Mouse (Mus musculus) cerebellum, adult 8-10 months (tissue): ENCODE measurements around the gene Fshr.
"Not testable (repeated sequence)": the region's sequence is repeated elsewhere in the genome, so short reads cannot be mapped to it uniquely, and the experiment has no call there.

Experiments
- DNase-seq: peaks from one replicate; pipeline ENCODE4 v3.0.0; 2022

Gene Fshr

DNA sequence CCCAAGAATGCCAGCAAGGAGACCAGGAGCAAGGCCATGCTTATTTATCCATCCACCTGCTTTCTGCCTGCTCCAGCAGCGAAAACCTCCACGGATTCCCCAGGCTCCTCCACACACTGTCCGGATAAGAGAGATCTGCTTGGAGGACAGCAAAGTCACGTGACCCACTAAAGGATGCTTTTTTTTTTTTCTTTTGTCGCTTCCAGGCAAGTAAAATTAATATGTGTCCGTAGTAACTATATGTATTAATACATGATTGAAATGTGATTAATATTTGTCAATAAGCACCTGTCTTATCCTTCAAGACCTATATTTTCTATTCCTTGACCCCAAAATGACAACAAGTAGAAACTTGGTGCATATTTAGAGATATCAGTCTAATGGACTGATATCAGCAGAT, at the start of gene Fshr:
Fshr (minus strand) TSS at position 101 of the 400 bp plus-strand sequence.
- no peak for DNase-seq

DNA sequence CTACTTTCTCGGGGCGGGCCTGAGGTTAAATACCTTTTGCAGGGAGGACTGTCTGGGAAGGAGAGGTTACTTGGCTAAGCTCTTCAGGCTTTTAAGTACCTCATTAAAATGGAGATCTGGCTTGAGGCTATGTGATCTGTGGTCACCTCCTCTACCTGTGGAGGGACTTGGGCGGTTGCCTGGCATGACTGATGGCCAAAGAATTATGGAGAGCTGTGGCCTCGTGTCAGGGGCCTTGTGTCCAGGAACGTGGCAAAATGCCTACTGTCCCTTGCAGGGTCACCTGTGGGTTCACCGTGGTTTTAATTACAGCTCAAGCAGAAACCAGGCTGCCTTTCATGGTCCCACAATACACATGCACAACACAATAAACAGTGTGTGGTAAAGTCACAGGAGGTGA, 1.7 kb upstream of the Fshr start:
- no peak for DNase-seq

DNA sequence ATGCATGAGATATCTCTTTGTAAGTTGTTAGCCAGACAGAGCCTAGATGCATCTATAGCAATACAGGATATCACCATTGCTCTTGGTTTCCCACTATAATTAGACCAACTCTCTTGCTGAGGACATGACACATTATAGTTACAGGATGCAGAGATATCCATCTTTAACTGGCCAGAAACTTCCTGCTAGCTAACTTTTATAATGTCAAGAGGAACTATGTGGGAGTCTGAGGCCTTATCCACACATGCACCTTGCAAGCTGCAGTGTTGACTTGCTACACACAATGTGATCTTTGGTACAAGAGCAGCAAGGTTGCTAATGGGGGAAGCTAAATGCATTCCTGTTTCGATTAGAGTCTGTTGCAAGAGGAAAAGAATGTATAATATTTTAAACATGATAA, 26.9 kb downstream of the Fshr start:
- no peak for DNase-seq

DNA sequence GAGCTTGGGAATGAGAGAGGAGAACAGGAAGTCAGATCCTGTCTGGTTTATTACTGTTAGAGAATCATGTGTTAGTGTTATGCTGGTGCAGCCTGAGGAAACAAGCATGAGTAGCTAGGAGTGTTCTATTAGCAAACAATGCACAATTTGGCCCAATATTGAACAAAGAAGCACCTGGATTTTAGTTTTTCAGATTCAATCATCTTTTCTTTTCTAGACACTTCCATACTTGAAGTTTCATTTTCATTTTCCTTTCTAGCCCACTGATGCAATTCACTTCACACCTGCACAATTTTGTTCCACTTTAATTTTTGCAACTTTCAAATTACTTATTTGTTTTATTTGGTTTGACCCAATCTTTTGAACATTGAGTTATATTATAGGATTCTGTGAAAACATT, 35.7 kb downstream of the Fshr start:
- no peak for DNase-seq

DNA sequence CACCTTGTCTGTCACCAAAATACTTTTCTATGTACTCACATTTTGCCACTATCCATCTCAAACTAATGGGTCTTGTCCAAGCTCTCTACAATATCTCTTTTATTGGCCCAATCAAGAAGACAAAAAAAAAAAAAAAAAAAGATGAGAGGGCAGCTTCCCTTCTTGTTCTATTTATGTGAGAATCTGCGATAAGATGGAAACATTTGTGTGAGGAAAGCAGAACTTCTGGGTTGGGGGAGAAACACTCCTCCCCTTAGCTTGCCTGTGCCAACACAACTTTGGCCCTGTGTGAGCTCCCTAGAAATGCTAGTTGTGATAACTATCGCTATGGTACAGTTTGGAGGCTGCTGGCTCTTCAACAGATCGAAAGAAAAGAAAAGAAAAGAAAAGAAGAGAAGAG, 38.0 kb downstream of the Fshr start:
- no peak for DNase-seq

DNA sequence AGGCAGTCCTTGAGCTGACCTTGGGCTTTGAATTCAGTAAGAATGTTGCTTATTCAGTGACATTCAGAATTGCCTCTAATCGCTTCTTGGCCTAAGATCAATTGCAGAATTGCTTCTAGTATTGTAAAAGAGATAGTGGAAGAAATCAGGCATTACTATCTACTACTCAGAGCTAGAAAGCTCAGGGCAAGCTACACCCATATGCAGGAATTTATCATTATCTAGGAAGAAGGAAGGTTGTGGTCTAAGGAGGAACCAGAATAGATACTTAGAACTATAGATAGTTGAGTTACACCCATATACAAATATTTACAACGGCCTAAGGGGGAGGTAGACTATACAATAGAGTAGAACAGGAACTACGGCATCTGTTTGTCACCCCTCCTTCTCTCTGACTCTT, 41.1 kb downstream of the Fshr start:
- not testable (repeated sequence) for DNase-seq

DNA sequence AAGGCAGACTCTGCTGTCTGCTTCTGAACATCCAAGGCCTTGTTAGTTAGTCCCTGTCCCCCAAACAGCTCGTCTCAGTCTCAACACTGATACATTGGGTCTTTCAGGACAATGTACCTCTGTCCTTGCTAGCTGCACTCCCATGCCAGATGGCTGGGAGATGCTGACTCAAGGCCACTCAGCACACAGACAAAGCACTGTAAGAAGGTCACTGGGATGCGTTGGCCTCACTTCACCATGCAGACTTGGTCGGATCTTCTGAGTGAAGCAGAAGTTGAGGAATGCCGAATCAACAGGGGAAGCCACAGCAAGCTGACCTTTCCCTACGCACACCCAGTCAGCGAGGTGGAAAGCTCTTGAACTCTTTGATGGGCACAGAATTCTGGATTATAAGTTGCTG, 55.7 kb downstream of the Fshr start:
- DNase-seq, result no peak

DNA sequence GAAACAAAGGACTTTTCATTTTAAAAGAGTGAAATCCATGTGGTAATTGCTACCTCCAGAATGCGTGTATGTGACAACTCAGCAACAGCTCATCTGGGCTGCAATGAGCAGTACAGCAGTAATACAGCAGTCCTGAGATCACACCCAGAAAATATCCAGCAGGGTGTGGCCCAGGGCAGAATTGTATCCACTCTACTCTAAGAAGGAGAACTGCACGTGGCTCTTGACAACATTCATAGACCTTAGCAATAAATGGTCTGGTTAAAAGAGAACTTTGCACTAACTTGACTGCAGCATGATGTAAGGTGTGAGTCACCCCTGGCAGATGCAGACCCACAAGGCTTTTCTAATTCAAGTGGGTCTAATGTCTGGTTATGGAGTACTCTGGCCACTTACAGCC, 80.5 kb downstream of the Fshr start:
- no peak for DNase-seq

DNA sequence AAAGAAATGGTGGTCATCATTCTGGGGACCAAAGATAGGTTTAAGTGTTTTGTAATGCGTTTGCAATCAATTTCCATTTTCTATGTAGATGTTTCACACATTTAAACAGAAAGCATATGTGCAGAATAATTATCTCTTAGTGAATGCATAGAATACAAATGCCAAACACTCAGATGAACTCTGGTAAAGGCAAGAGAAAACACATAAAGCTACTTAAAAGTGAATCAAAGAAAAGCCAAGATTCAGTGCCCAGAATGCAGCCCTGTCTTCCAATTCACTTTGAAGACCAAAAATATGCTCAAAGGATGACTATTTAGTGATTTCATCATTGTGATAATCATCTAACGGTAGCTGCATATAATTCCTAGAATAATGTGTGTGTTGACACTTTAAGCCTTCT, 81.2 kb downstream of the Fshr start:
- no peak for DNase-seq

DNA sequence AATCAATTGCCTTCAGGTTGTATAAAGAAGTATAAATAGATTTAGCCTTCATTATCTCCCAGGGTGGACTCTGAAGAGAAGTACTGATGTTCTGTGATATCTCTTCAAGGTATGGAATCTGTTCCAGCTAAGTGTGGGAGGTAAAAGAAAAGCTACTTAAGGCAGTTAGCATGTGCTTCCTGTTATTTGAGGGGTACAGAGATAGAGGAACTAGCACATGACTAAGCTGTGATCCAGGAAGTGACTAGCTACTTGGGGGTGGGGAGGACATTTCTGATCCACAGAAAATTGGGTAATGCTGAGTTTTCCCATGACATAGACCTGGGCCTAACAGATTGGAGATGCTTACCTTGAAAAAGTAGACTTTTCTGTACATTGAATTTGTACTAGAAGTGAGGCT, 86.5 kb downstream of the Fshr start:
- no peak for DNase-seq

DNA sequence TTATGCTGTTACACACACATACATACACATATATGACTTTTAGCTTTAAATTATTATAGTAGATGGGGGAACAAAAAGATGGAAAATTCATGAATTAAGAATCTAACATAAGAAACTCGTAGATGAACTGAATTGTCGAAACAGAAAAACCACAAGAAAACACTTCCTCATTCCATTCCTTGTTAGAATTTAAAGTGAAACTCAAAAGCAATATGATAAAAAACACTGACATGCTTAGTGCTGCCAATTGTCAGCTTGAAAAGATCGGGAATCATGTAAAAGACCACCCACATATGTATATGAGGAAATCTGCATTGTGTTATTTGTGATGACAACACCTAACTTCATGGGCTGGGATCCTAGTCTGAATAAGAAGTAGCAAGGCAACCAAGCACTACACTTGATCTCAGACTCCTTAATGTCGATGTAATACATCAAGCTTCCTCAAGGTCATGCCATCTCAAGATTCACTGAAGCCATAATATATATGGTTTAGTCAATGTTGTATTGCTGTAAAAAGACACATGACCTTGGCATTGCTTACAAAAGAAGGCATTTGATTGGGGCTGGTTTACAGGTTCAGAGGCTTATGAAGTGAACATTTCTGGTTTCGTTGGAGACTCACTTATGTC, 99.6 kb downstream of the Fshr start:
- no peak for DNase-seq

DNA sequence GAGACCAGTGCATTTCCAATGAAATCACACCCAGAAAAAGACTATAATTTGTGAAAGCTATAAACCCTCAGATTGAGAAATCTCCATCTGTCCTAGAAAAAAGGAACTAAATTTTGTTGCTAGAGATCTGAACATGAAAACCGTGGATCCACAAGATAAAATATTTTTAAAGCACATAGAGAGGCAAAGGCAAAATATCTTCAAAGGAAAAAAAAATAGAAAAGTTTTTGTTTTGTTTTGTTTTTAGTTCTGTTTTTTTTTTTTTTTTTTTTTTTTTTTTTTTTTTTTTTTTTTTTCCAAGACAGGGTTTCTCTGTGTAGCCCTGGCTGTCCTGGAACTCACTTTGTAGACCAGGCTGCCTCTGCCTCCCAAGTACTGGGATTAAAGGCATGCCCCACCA, 100.7 kb downstream of the Fshr start:
- not testable (repeated sequence) for DNase-seq

DNA sequence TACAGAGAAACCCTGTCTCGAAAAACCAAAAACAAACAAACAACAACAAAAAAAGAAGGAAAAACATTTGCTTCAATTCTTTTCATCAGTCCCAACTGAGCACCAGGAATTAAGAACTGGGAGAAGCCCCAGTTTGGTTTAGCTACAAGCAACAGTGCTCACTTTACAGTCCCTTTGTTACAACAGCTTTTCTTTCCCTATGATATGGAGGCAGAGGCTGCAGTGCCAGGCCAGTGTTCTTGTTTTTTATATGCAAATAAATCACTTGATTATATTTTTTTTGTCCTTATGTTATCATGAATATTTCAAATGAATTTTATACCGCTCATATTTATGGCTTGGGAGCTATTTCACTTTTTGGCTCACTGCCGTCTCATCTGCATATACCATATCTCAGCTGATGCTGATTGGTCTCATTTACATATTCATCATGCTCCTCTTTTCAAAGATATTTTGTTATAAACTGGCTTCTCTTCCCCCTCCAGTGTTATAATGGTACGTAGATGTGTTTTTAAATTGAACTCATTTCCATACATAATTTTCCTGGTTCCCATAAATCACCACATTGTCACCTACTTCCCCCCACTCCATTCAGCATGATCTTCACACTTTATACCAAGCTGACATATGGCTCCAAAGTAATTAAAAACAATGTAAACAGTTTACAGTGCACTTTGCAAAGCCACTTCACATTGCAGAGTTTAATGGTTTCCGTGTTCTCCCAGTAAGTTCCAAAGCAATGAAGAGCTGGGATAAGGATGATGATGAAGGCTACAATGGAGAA, 110.6 kb downstream of the Fshr start:
- no peak for DNase-seq

DNA sequence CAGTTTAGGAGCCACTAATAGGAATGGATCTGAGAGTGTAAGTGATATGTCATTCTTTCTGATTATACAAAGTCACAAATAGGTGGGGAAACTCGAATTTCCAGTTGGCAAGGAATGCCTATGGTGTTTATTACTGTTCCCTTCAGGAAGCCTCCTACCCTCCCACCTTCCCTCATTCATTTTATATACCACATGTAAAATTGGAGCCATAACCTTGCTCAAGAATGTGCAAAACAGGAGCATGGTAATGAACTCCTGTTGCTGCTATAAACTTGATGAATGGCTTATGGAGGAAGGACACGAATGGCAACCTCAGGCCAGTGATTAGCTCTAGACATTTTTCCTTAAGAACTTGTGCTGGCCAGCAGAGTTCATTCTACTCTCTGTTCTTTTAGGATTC, 117.6 kb downstream of the Fshr start:
- no peak for DNase-seq

DNA sequence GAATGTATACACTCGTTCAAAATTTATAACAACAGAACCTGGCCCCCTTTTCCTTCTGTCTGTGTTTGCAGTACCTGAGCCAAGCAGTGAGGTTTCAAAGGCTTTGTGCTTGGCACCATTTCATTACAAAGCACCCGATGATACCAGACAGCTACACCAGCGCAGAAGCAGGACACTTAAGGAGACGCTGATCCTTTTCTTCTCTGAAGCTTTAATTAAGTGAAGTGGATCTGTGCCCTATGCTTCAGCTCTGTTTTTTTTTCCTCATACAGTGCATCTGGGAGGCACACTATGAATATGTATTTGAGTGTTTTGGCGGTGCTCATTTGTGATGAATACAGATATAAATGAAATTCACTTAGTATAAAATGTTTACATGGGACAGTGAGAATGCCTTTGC, 120.8 kb downstream of the Fshr start:
- no peak for DNase-seq

DNA sequence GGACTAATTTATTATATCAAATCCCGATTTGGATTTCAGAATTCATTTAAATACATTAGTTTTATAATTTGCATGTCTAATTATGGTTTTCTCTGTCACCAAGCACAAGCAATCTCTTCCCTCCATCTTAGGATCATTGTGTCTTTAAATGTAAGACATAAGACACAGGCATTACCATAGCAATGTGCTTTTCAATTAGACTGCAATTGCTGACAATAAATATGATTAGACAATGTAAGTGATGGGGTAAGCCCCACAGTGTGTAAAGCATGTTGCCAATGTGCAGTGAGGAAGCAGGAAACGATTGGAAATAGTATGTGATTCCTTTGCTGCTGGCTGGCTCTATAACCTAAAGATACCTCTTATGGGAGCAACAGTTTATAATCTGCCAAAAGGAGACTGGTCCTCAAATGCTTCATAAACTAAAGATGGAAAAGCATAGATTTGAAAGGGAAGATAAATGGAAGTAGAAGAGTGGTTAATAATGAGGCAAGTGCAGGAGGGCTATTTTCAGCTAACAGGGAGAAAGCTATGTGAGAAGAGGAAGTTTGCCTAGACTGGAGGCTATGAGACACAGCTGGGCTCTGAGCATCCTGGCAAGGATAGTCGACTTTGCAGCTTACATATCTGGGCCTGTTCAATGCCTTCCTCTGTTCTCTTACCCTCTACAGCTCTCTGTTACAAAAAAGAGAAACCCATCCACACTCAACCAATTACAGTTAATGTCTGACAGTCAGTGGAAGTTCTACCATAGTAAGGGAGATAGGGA, 136.0 kb downstream of the Fshr start:
- DNase-seq, result no peak

DNA sequence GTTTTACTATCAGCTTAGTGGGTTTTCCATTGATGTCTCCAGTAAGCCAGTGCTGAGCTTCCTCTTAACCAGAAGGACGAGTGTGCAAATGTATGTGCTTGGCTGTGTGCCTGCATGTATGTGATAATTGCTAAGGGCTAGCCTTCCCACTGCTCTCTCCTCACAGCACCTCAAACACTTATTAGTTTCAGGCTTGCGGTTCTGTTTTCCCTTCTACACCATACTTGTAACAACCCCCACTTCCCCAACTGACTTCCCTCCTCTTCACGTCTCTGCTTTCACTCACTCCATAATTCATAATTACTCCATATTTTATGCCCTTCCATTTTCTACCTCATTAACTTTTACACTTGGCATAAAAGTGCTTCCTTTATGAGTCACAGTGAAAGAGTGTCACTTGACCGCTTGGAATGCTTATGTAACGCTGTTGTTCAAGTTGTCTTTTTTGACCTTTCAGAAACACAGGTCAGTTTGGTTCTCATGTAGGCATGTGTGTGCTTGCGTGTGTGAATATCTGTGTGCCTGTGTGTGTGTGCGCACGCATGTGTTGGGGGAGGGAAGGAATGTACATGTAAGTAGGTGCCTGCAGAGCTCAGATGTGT, 138.0 kb downstream of the Fshr start:
- DNase-seq, result no peak

DNA sequence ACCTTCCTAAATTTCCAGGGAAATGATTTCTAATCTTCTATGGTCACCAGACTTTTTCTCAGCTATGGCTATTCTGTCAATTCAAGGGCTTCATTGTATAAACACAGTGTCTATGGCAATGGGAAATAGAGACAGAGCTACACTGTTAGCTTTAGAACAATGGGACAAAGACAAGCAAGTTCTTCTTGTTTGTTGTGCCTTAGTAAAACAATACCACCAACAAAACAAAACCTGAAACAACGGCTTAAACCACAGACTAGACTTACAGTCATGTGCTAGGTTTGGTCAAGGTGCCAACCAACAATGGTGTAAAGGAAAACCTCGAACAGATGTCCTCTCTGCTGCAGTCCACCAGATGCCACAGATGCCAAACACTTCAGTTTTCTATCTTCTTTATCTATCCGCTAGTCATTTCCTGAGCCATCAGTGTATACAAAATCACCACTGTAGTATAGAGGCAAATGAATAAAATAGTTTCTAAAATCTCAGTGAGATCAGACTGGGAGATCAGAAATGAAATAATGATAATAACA, 149.4 kb downstream of the Fshr start:
- DNase-seq, result no peak

DNA sequence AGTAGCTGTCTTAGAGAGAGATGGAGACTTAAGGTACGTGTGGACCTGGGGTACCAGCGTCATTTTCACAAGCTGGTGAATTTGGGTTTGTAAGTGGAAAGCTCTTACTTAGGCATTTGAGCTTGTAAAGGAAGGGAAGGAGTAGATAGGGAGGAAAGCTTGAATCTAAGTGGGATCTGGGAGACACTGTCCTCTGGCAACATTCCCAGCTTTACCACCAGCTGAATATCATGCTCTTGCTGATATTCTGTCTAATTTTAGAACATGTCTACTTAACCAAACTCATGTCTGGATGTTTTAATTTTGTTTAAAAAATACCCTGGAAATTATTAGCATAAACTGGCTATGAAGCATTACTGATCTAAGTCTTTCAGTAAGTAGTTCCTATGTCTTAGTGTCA, 151.4 kb downstream of the Fshr start:
- DNase-seq, result no peak

DNA sequence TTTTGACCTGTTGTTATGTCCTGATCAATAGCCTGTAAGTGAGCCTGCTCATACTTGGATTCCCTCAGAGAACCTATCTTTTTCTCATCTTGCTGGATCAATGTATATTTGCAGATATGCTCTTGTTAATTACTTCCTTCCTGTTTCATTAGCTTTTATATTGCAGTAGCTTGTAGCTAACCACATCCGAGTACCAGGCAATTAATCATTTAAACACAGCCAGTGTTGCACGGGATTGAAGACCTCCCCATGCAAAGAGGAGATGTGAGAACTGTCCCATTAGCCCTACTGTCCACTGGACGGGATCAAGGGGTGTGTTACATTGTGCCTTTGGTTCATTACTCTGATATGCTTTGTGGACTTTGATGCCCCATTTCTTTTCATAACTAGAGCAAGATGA, 154.5 kb downstream of the Fshr start:
- no peak for DNase-seq

DNA sequence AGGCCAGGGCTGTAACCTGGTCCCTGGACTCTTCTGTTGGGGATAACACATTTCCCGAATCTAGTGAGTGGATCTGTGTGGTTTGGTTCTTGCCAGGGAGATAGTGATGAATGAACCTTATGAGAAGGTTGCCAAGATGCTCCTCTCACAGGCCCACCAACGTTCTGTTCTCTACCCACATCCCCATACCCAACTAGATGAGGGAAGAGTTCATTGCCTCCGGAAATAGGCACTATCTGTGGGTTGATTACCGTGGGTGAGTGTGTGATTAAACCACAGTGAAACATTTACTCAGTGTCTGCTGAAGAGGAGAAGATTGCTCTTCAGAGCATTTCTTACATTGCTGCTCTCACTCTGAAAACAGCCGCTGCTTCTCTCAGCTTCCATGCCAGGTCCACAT, 163.8 kb downstream of the Fshr start:
- no peak for DNase-seq

DNA sequence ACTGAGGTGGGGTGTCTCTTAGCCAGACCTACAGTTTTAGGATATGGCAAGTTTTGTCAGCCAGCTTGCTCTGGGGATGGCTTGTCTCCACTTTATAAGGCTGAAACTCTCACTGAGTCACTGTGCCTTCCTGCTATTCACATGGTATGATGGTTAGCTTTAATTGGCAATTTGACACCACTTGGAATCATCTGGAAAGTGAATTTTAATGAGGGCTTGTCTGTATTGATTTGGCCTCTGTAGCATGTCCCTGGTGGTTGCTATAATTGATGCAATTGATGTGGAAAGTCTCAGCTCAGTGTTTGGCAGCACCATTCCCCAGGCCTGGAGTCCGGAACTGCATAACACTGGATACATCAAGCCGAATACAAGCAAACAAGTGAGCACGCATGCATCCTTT, 164.4 kb downstream of the Fshr start:
- no peak for DNase-seq

DNA sequence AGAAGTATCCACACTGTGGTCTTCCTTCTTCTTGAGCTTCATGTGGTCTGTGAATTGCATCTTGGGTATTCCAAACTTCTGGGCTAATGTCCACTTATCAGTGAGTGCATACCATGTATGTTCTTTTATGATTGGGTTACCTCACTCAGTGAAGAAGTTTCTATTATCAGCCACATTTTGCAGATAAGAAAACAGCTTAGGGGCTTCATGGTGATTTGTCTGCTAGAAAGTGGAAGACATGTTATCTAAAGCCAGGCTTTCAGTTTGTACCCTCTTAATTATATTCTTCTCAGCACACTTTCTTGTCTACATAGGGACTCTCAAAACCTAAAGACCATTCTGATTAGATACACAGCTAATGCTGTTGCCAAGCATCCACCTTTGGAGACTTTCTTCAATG, 165.8 kb downstream of the Fshr start:
- DNase-seq, result no peak
